In genomic region chr10:97282841-97283496, GRCm38 (mm10) we compare ENCODE assay signal across 20 mouse cellular contexts.
DNase-seq lines count a peak whose midpoint lies in the region; ATAC-seq and TF ChIP-seq lines count a peak whose summit lies in the region.
"Had no signal": no experiment of that assay in that cellular context is flagged by ENCODE, and none has a peak within 500 bp of the region (broad histone marks: within the 10 kb centered on the region; RNA-seq: fewer than 3 reads in every experiment).

No protein-coding gene starts in this region.

- H3K27me3 ChIP-seq in kidney, embryonic 16.5 days (ENCODE audit: insufficient read depth, low read length) = no peaks in the 10 kb centered on the region
- H3K27me3 ChIP-seq in lung, postnatal 0 days (replicated peaks; ENCODE audit: insufficient read depth, low read length) = no peaks in the 10 kb centered on the region
- no peaks in the 10 kb centered on the region for H3K27me3 ChIP-seq in stomach, embryonic 16.5 days (ENCODE audit: control insufficient read depth, insufficient read depth, low read length)
- no peaks in the 10 kb centered on the region for H3K27me3 ChIP-seq in forebrain, embryonic 10.5 days (ENCODE audit: poor library complexity, severe bottlenecking)
- H3K27me3 ChIP-seq: heart, embryonic 13.5 days; megakaryocyte, embryonic 14.5 days; neural tube, embryonic 13.5 days had no signal

- no peaks in the 10 kb centered on the region for H3K9me3 ChIP-seq in kidney, embryonic 16.5 days (ENCODE audit: low read length)
- no peaks in the 10 kb centered on the region for H3K9me3 ChIP-seq in lung, postnatal 0 days (ENCODE audit: low read length)
- H3K9me3 ChIP-seq in stomach, embryonic 16.5 days (replicated peaks; ENCODE audit: control insufficient read depth, low read length) = no peaks in the 10 kb centered on the region
- no peaks in the 10 kb centered on the region for H3K9me3 ChIP-seq in forebrain, embryonic 10.5 days
- H3K9me3 ChIP-seq: heart, embryonic 13.5 days; limb, embryonic 10.5 days; megakaryocyte, embryonic 14.5 days; neural tube, embryonic 13.5 days had no signal

- no peak overlapping the region for H3K9ac ChIP-seq in kidney, embryonic 16.5 days (replicated peaks; ENCODE audit: low read length)
- no peak overlapping the region for H3K9ac ChIP-seq in lung, postnatal 0 days (replicated peaks; ENCODE audit: low read depth)
- no peak overlapping the region for H3K9ac ChIP-seq in stomach, embryonic 16.5 days (ENCODE audit: low read length)
- H3K9ac ChIP-seq: heart, embryonic 13.5 days; liver, embryonic 14.5 days; neural tube, embryonic 13.5 days had no signal

- DNase-seq in kidney, adult 8-10 months = no peak
- peak; percentile 76 for DNase-seq in lung, postnatal 0 days (ENCODE audit: low spot score)
- DNase-seq in lung, postnatal 25 days (ENCODE audit: low spot score) = no peak
- DNase-seq in forebrain, embryonic 10.5 days (ENCODE audit: extremely low spot score, low spot score) = no peak
- DNase-seq: adrenal gland, adult 8-10 months; cerebellum, adult 2 months; heart, postnatal 4 days; kidney, adult 2 months had no signal

- TF ChIP-seq EP300 in lung, postnatal 0 days (IDR thresholded peaks at IDR 0.05) = peak; percentile 51; the same call in 1 of the 2 replicates

- H3K27ac ChIP-seq in kidney, embryonic 16.5 days (ENCODE audit: low read length) = peak overlapping the region; percentile 27; the same call in 1 of the 2 replicates
- H3K27ac ChIP-seq in lung, postnatal 0 days (ENCODE audit: low read length) = no peak overlapping the region
- H3K27ac ChIP-seq in embryonic fibroblast, embryonic 13.5 days (ENCODE audit: insufficient read depth, low read length) = peak overlapping the region; percentile 75
- H3K27ac ChIP-seq in stomach, embryonic 16.5 days (ENCODE audit: low read length) = peak overlapping the region; percentile 52; the same call in 1 of the 2 replicates
- H3K27ac ChIP-seq in forebrain, embryonic 10.5 days = no peak overlapping the region
- H3K27ac ChIP-seq: heart, embryonic 13.5 days; layer of hippocampus, adult 2 months; limb, embryonic 10.5 days; liver, embryonic 14.5 days; neural tube, embryonic 13.5 days had no signal

- no peaks in the 10 kb centered on the region for H3K4me1 ChIP-seq in kidney, embryonic 16.5 days (ENCODE audit: insufficient read depth, low read length)
- H3K4me1 ChIP-seq in lung, postnatal 0 days (ENCODE audit: insufficient read depth, low read depth, low read length) = no peaks in the 10 kb centered on the region
- H3K4me1 ChIP-seq in embryonic fibroblast, embryonic 13.5 days (ENCODE audit: control insufficient read depth, insufficient read depth, low read length) = peaks cover 6% of the 10 kb centered on the region
- H3K4me1 ChIP-seq in stomach, embryonic 16.5 days (ENCODE audit: control insufficient read depth, insufficient read depth, low read length) = 0 out of 2 replicates have a peak, but pooled peaks cover 4% of the 10 kb centered on the region
- H3K4me1 ChIP-seq in forebrain, embryonic 10.5 days = no peaks in the 10 kb centered on the region
- H3K4me1 ChIP-seq: heart, embryonic 13.5 days; limb, embryonic 10.5 days; megakaryocyte, embryonic 14.5 days; neural tube, embryonic 13.5 days had no signal

- WGBS in kidney, embryonic 16.5 days = 58% methylated on average over 4 of the region's 4 CpGs
- 37% methylated on average over 4 of the region's 4 CpGs for whole genome bisulfite sequencing in lung, postnatal 0 days
- WGBS in stomach, embryonic 16.5 days = 46% methylated on average over 4 of the region's 4 CpGs
- 79% methylated on average over 4 of the region's 4 CpGs for WGBS in forebrain, embryonic 10.5 days

- no peak for TF ChIP-seq CTCF in lung, postnatal 0 days (IDR thresholded peaks at IDR 0.05)
- no peak for TF ChIP-seq CTCF in embryonic fibroblast, embryonic 13.5 days (IDR thresholded peaks at IDR 0.05; ENCODE audit: borderline replicate concordance, insufficient read depth, low read length)

- no peak overlapping the region for H3K4me3 ChIP-seq in kidney, embryonic 16.5 days (ENCODE audit: low read length)
- no peak overlapping the region for H3K4me3 ChIP-seq in lung, postnatal 0 days (ENCODE audit: low read depth, low read length)
- no peak overlapping the region for H3K4me3 ChIP-seq in embryonic fibroblast, embryonic 13.5 days (ENCODE audit: insufficient read depth, low read length)
- H3K4me3 ChIP-seq in stomach, embryonic 16.5 days (replicated peaks; ENCODE audit: low read length) = no peak overlapping the region
- no peak overlapping the region for H3K4me3 ChIP-seq in forebrain, embryonic 10.5 days
- H3K4me3 ChIP-seq: erythroblast, embryonic 14.5 days; heart, embryonic 13.5 days; layer of hippocampus, adult 2 months; limb, embryonic 10.5 days; megakaryocyte, embryonic 14.5 days; neural tube, embryonic 13.5 days had no signal

- ATAC-seq in kidney, embryonic 16.5 days (ENCODE audit: low FRiP score, low TSS enrichment) = no peak
- no peak for ATAC-seq in lung, postnatal 0 days
- ATAC-seq in stomach, embryonic 16.5 days (ENCODE audit: insufficient read depth, low FRiP score) = no peak
- ATAC-seq: forebrain, embryonic 16.5 days had no signal

- no peaks in the 10 kb centered on the region for H3K36me3 ChIP-seq in kidney, embryonic 16.5 days (ENCODE audit: insufficient read depth, low read length)
- no peaks in the 10 kb centered on the region for H3K36me3 ChIP-seq in lung, postnatal 0 days (ENCODE audit: insufficient read depth, low read length)
- H3K36me3 ChIP-seq in stomach, embryonic 16.5 days (ENCODE audit: control insufficient read depth, insufficient read depth, low read length) = no peaks in the 10 kb centered on the region
- H3K36me3 ChIP-seq in forebrain, embryonic 10.5 days (replicated peaks) = no peaks in the 10 kb centered on the region
- H3K36me3 ChIP-seq: G1E; heart, embryonic 13.5 days; limb, embryonic 10.5 days; neural tube, embryonic 13.5 days had no signal

- TF ChIP-seq POLR2A in embryonic fibroblast, embryonic 13.5 days (IDR thresholded peaks at IDR 0.05; ENCODE audit: low read depth, low read length) = no peak

- H3K4me2 ChIP-seq in kidney, embryonic 16.5 days (replicated peaks; ENCODE audit: low read depth, low read length) = no peak overlapping the region
- no peak overlapping the region for H3K4me2 ChIP-seq in lung, postnatal 0 days (replicated peaks; ENCODE audit: low read depth, low read length)
- H3K4me2 ChIP-seq in stomach, embryonic 16.5 days (ENCODE audit: low read depth, low read length) = no peak overlapping the region
- H3K4me2 ChIP-seq: heart, embryonic 13.5 days; neural tube, embryonic 13.5 days had no signal

Comparison
In these comparisons a context has a peak if more than half of its experiments do, and no peak if none do; other contexts are left out.
1. H3K27ac ChIP-seq: peak in kidney, embryonic 16.5 days (single experiment), embryonic fibroblast, embryonic 13.5 days (single experiment) and stomach, embryonic 16.5 days (single experiment); none in lung, postnatal 0 days (single experiment) and forebrain, embryonic 10.5 days (single experiment).